Comparison of ENCODE assay signal across 8 mouse cellular contexts in genomic region chr17:29841781-29842690, GRCm38 (mm10).
A peak's percentile ranks its signal among the peaks of the same experiment; 100 is the strongest.
DNase-seq lines count a peak whose midpoint lies in the region; ATAC-seq and TF ChIP-seq lines count a peak whose summit lies in the region.

No protein-coding gene starts in this region.

- peaks cover 8% of the 10 kb centered on the region; the same call in 1 of the 2 replicates for H3K36me3 ChIP-seq in E14TG2a.4 (ENCODE audit: insufficient read depth, low read length)
- no peaks in the 10 kb centered on the region for H3K36me3 ChIP-seq in intestine, embryonic 16.5 days (ENCODE audit: control insufficient read depth, insufficient read depth, low read length)
- H3K36me3 ChIP-seq in neural tube, embryonic 13.5 days = no peaks in the 10 kb centered on the region; the same call in 1 of the 2 replicates

- WGBS in intestine, embryonic 16.5 days = 6% methylated on average over 46 of the region's 46 CpGs
- WGBS in neural tube, embryonic 13.5 days = 5% methylated on average over 46 of the region's 46 CpGs

- peak; percentile 81 for ATAC-seq in intestine, embryonic 16.5 days
- ATAC-seq in neural tube, embryonic 13.5 days (ENCODE audit: low read depth) = peak; percentile 32; the same call in 1 of the 2 replicates

- H3K9ac ChIP-seq in intestine, embryonic 16.5 days (ENCODE audit: low read depth, low read length) = peak overlapping the region; percentile 66
- peak overlapping the region; percentile 68 for H3K9ac ChIP-seq in neural tube, embryonic 13.5 days

- TF ChIP-seq POLR2A in brain, embryonic 14.5 days (IDR thresholded peaks at IDR 0.05; ENCODE audit: borderline replicate concordance, extremely low read depth, insufficient read depth, insufficient read length, poor library complexity, severe bottlenecking) = no peak

- peaks cover 7% of the 10 kb centered on the region; the same call in 1 of the 2 replicates for H3K27me3 ChIP-seq in E14TG2a.4 (ENCODE audit: insufficient read depth, low read length)
- no peaks in the 10 kb centered on the region; the same call in 1 of the 2 replicates for H3K27me3 ChIP-seq in intestine, embryonic 16.5 days (replicated peaks; ENCODE audit: control insufficient read depth, insufficient read depth, low read length)
- H3K27me3 ChIP-seq in neural tube, embryonic 13.5 days = peaks cover 5% of the 10 kb centered on the region

- H3K4me1 ChIP-seq in E14TG2a.4 (replicated peaks; ENCODE audit: low read depth, low read length) = peaks cover 71% of the 10 kb centered on the region
- H3K4me1 ChIP-seq in intestine, embryonic 16.5 days (ENCODE audit: control insufficient read depth, insufficient read depth, low read length) = 0 out of 2 replicates have a peak, but pooled peaks cover 2% of the 10 kb centered on the region
- peaks cover 42% of the 10 kb centered on the region for H3K4me1 ChIP-seq in neural tube, embryonic 13.5 days (replicated peaks)

- peak overlapping the region; percentile 82 for H3K4me2 ChIP-seq in intestine, embryonic 16.5 days (ENCODE audit: low read depth, low read length)
- H3K4me2 ChIP-seq in neural tube, embryonic 13.5 days = peak overlapping the region; percentile 73

- TF ChIP-seq CTCF in E14TG2a.4 (conservative IDR thresholded peaks at IDR 0.05; ENCODE audit: low read length) = no peak
- no peak for TF ChIP-seq CTCF in brain, embryonic 14.5 days (IDR thresholded peaks at IDR 0.05; ENCODE audit: borderline replicate concordance, extremely low read depth, insufficient read depth, insufficient read length)

- H3K9me3 ChIP-seq in E14TG2a.4 (ENCODE audit: low read length) = no peaks in the 10 kb centered on the region
- H3K9me3 ChIP-seq in intestine, embryonic 16.5 days (ENCODE audit: control insufficient read depth, low read length) = no peaks in the 10 kb centered on the region
- H3K9me3 ChIP-seq in neural tube, embryonic 13.5 days = no peaks in the 10 kb centered on the region

- peak overlapping the region; percentile 81 for H3K4me3 ChIP-seq in E14TG2a.4 (replicated peaks; ENCODE audit: low read length)
- peak overlapping the region; percentile 58 for H3K4me3 ChIP-seq in intestine, embryonic 16.5 days (ENCODE audit: low read length)
- peak overlapping the region; percentile 36 for H3K4me3 ChIP-seq in neural tube, embryonic 13.5 days

- intact Hi-C loops in gastrocnemius, postnatal 14 days (cut with DNase I; ENCODE audit: low total_unique reads) = no loop called here
- intact Hi-C loops in left cerebral cortex, postnatal 36 days (cut with DNase I) = no loop called here

- peak; percentile 63 for DNase-seq in brain, embryonic 14.5 days (ENCODE audit: low read depth)
- DNase-seq in gastrocnemius, postnatal 14 days = peak; percentile 59
- peak; percentile 76 to 77 for DNase-seq in lung, adult 18-20 months
- DNase-seq in urinary bladder, postnatal 36 days (ENCODE audit: low spot score in 2 of 2) = peak; percentile 49 to 66
- DNase-seq in left cerebral cortex, postnatal 36 days (ENCODE audit: low spot score in 2 of 2) = no peak

- no peak overlapping the region for H3K27ac ChIP-seq in intestine, embryonic 16.5 days (ENCODE audit: low read length)
- no peak overlapping the region for H3K27ac ChIP-seq in neural tube, embryonic 13.5 days (replicated peaks)

Comparison
In these comparisons a context has a peak if more than half of its experiments do, and no peak if none do; other contexts are left out.
1. DNase-seq: peak in brain, embryonic 14.5 days (single experiment), gastrocnemius, postnatal 14 days (single experiment), lung, adult 18-20 months (2 of 2) and urinary bladder, postnatal 36 days (2 of 2); none in left cerebral cortex, postnatal 36 days (0 of 2).
2. Peak in every context shown above with its lines, with median percentiles within 50 percentile points of each other: H3K4me3 ChIP-seq.